Mouse (Mus musculus): Measurements from ENCODE around the gene Tcea3.
A peak's percentile ranks its signal among the peaks of the same experiment; 100 is the strongest.

Tcea3 gene

DNA sequence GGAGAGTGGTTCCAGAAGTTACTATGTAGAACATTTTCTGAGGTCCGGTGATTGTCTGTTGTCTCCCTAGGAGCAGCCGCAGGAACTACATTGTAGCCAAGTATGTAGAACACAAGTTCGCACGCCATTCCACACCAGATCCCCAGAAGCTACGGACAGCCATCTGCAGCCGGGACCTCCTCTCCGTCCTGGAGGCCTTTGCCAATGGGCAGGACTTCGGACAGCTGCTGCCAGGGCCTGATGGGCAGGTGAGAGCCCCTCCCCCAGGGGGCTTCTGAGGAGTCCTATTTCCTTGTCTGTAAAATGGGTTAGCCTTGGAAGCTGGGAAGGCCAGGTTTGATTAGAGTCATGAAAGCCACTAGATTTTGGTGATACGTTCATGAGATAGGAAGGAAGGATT is 8.4 kb upstream of the Tcea3 start:
- no peak for DNase-seq (ENCODE audit: low spot score)

DNA sequence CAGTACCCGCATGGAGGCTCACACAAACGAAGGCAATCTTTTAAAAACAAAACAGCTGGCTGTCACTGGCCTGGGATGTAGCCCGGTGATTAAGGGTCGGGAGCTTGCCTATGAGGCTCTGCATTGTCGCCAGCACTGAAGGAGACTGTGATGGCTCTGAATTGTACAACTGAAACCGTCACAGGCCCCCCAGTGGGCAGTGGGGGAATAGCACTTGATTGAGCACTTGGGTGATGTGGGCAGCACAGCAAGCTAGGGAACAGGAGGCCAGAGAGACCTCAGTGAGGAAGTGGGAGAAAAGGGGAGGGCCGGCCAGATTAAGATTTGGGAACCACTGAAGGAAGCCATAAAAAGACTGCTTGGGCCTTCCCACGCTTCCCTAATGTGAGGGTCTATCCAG is 7.9 kb upstream of the Tcea3 start:
- peak; percentile 86 for DNase-seq (ENCODE audit: low spot score)

DNA sequence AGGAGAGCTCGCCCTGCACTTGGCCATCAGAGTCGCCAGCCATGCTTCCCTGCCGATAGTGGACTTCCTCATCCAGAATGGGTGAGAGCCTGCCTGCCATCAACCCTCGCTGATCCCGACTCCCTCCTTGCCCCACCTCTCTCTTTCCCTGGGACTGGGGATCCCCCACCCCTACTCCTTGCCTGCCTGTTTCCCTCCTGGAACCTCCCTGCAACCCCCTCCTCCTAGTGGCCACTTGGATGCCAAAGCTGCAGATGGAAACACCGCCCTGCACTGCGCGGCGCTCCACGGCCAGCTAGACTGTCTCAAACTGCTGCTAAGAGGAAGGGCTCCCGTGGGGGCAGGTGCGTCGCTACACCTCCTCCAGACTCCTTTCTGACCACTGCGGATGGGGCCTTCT is 7.4 kb upstream of the Tcea3 start:
- no peak for DNase-seq (ENCODE audit: low spot score)

DNA sequence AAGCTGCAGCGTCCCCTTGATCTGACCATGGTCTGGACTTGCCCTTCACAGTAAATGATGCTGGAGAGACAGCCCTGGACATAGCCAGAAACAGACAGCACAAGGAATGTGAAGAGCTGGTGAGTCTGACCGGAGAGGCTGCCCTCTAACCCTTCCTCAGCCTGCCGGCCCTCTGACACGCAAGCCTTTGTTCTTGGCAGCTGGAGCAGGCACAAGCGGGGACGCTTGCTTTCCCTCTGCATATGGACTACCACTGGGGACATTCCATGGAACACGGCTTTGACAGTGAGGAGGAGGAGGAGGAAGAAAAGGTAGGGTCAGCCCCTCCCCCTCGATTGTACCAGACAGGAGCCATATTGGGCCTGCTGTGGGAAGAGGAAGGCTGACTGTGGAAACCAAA is 6.6 kb upstream of the Tcea3 start:
- DNase-seq (ENCODE audit: low spot score), result no peak

DNA sequence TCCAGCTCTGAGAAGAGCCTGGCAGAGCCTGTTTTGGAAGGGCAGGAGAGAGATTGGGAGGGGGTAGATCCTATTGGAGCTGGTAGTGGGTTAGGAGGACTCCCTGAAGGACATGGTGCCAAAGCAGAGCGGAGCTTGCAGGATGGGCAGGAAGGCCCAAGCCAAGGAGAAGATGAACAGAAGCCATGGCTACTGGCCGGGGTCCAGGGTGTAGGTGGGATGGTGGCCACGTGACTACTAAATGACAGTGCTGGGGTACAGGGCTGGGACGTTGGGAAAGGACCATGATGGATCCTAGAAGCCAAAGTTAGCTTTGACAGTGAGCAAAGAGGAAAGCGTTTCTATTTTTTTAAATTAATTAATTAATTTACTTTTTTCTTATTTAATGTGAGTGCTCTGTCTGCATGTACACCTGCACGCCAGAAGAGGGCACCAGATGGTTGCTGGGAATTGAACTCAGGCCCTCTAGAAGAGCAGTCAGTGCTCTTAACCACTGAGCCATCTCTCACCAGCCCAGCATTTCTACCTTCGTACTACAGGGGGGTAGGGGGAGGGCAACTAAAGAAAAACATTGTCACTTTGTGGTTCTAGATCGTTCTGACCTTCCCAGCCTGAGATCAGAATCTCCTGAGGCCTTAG is 5.3 kb upstream of the Tcea3 start:
- DNase-seq (ENCODE audit: low spot score), result no peak

DNA sequence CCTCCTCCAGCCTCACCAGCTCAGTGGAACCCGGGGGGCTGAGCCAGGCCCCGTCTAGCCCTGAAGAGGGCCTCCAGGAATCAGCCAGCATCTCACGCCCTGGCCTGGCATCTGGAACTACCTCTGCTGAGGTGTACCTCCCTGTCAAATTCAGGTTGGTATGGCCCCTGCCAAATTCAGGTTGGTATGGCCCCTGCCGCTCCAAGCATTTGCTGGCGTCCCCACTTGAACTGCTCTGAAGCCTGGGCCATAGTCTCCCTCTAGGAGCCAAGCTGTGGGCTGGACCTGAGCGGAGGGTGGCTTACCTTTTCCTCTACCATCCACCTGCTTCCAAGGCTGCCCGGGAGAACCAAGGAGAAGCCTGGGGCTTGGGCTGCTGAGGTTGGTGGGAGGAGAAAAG is 4.8 kb upstream of the Tcea3 start:
- DNase-seq (ENCODE audit: low spot score), result no peak

DNA sequence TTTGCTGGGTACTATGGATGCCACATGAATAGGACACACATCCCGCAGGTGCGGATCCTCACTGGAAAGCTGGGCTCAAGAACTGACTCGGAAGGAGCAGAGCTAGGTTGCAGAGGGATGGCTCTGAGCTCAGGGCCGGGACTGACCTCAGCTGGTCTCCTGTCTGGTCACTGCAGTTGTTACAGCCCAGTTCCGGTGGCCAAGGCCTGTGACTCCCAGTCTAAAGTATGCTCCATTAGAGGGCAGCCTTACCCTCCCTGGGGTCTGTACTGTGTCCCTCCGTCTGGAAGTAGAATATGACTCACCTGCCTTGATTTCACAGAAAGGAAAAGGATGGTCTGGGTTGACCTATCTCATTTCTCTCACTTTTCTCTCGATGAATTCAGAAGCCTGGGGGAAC is 3.3 kb upstream of the Tcea3 start:
- DNase-seq (ENCODE audit: low spot score), result no peak

DNA sequence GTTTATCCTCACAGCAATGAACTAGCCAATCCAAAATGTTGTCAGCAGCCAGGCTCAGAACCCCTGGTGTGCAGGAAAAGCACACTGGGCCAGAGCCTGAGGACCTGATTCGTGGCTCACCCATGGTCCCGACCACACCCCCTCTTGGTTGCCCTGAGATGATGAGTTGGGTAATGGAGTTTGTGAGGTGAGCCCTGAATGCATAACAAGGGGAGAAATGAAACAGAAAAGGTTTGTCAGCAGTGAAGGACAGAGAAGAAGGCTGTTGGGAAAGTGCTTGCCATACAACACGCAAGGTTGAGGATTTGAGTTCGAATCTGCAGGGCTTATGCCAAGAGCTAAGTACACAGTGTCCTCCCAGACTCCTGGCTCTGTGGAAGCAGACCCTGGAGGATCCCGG is 1.8 kb upstream of the Tcea3 start:
- no peak for DNase-seq (ENCODE audit: low spot score)

DNA sequence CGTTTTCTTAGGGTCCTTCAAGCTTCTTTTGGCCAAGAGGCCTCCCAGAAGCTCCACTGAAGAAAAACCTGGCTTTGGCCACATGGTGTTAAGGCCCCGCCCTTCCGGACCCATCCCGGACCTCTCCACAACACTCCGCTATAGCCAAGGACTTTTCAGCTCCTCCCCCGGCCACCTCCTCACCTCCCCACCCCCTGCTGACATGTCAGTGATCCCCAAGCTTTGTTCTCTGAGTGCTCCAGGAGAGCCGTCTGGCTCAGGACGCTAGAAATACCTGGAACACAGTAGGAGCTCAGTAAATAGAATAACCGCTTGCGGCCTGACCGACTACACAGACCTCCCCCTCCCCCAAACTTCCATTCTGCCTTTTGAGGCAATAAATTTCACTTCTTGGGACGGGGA is 960 bp upstream of the Tcea3 start:
- DNase-seq (ENCODE audit: low spot score), result no peak

DNA sequence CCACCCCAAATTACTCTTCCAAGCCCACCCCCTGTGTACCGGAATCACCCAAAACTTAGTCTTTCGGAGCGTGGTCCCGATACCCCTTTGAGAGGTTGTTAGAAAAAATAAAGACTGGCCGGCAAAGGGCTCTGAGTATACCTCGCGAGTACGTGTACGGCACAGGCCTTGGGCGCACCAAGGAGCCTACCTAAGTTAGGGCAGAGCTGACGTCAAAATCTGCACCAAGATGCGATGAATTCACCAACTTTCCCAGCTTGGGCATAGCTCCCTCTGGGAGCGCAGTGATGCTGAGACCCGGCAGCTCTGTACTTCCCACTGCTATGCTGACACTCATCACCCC is 172 bp upstream of the Tcea3 start:
- peak; percentile 28 for DNase-seq (ENCODE audit: low spot score)

DNA sequence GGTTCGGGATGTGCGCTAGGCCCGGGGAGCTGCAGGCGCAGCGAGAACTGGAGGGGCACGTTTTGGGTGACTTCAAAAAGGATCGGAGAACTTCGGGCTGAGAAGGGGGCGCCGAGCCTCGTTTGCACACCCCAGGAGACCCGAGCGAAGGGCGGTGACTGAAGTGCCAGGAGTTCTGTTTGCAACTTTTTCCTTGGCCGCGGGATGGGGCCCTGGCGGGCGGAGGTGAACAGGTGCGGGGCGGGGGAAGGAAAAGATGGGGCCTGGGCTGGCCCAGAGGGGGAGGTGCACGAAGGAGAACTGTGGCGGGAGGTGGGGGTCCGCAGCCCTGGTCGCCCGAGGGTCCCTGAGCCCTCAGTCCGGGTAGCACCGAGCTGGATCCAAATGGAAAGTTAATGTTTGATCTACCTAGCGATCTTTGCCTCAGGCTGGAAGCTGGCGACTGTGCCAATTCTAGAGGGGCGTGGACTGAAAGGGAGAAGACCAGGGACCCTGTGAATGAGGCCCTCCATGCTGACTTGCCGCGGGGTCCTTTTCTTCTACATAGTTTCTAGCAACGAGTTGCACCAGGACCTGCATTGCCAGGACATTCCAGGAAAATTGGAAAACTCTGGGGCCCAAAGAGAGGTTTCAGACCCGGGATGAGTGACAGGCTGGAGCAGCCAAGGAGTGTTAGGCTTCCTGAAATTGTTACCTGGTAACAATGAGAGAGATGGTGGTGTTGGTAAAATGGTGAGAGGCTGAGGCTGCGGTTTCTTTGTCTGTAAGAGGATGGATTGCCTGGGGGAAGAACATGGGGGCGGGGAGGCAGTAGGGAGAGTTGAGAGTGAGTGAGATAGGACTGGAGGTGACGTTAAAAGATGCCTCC is 1.2 kb downstream of the Tcea3 start:
- no peak for DNase-seq (ENCODE audit: low spot score)

DNA sequence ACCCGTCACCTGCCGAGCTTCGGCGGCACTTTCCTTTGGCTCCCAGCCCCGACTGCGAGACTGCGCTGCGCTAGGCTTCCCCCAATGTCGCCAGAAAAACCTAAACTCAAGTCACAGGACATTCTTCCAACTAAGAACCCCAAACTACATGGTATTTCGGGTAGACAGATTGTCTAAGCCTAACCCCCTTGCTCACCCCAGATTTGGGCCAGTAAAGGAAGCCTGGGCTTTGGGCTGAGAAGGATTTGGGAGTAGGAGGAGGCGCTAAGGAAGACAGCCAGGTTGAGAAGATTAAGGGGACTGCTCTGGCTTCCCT is 1.8 kb downstream of the Tcea3 start:
- no peak for DNase-seq (ENCODE audit: low spot score)

DNA sequence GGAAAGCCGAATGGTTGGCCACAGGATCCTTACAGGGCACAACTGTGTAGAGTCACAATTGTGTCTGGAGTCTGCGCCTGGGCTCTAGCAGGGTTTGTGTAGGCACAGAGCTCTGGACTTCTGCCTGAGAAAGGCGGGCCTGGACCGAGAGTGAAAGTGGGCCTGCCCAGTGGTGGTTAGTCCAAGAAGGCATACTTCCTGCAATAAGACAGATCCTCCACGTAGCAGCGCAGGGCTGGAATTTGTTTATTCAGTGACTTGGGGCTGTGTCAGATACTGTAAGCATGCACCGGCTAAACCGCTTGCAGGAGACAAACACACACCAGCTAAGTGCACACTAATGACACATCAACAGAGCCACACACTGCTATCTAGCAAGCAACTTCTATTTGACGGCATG is 2.3 kb downstream of the Tcea3 start:
- DNase-seq (ENCODE audit: low spot score), result peak; percentile 37

DNA sequence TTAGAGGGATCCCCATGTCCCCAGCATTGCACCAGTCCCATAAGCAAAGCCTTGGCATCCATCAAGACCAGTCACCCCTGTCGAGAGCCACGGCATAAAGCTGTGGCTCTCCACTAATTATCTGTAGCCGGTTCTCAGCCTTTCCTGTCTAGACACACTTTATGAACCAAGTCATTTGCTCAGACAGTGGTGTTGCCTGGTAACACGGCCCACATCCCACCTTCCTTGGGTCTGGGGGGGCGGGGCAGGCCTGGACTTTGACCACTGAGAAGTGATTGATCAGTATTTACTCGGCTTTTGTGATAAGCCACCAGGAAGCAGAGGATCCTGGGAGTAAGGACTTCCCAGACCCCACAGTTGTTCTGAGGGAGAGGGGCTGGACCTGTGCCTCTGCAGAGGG is 8.4 kb downstream of the Tcea3 start:
- no peak for DNase-seq (ENCODE audit: low spot score)

DNA sequence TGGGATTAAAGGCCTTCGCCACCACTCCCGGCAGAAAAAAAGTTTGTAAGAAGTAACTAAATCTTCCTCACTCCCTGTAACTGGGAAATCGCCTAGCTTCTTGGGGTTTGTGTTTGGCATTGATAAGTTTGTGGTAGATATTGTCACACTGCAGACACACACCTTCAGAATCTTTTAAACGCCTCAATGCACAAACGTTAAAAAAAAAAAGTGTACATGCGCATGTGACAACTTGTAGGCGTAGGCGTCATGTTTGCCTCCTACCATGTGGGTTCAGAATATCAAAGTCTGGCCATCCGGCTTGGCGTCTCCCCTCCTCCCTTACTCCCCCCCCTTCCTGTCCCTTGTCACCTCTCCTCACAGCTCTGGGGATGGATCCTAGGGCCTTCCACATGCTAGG is 9.2 kb downstream of the Tcea3 start:
- DNase-seq (ENCODE audit: low spot score), result no peak

DNA sequence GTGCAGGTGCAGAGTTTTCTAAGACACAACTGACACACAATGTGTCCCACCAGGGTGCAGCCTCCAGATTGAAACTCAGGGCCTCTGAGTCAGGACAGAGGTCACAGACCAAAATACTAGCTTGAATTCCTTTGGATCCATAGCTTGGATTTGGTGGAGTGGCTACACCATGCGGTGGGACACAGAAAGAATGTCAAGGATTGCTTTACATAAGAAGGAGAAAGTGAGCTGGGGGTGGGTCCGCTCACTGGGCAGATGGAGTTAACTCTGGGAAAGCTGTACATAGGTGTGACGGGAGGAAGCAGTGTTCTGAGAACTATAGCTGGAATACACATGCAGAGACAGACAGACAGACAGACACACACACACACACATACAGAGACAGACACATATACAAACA is 12.4 kb downstream of the Tcea3 start:
- no peak for DNase-seq (ENCODE audit: low spot score)

DNA sequence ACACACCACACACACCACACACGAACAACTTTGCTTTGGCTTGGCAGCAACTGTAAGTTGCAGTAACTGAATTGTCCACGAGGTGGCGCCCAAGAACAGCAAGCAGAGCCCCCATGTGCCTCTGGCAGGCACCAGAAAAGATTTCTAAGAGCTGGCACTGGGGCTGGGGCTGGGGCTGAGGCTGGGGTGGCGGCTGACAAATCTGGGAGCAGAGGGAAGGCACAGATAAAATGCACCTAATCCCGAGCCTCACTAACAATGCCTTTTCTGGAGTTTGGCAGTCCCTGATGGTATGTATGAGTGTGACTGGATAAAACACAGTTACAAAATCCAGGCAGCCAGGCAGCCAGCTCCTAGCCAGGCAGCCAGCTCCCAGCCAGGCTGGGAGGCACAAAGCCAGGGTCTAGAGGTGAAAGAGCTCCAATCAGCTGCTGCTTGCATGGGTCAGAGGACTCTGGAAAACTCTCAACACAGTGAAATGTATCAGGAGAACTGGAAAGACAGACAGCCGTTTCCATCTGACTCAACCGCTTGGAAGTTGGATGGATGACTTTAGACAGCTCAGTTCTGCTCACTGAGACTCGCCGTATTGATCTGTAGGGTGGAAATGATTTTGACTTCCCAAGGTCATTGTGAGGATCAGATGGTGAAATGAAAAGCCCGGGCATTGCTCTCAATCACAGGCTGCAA is 13.1 kb downstream of the Tcea3 start:
- peak; percentile 86 for DNase-seq (ENCODE audit: low spot score)

DNA sequence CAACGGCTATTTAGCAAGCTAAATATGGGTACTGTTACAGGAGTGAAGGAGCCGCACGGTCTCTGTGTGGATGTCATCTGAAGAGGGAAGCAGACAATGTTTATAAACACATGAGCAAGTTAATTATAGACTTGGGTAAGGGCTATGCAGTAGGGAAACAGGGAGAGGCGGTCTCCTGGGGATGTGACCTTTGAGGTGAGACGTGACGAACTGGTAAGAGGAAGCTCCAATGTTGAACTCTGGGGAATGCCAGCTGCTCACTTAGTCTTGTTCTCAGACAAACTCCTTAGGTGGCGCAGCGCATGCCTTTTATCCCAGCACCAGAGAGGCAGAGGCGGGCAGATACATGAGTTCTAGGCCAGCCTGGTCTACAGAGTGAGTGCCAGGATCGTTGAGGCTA is 14.4 kb downstream of the Tcea3 start:
- no peak for DNase-seq (ENCODE audit: low spot score)

DNA sequence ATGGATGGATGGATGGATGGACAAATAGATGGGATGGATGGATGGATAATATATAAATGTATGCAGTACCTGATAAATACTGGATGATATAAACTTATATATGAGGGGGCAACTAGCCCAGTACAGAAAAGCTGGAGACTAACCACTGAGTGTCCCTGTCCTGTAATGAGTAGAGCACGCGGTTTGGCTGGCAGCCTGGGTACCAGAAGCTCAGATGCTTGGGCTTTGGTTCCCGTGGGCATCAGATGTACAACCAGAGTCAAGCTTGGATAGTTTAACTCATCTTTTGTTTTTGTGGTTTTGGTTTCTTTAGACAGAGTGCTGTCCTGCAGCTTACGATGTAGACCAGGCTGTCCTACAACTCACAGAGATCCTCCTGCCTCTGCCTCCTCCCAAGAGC is 16.0 kb downstream of the Tcea3 start:
- DNase-seq (ENCODE audit: low spot score), result no peak

DNA sequence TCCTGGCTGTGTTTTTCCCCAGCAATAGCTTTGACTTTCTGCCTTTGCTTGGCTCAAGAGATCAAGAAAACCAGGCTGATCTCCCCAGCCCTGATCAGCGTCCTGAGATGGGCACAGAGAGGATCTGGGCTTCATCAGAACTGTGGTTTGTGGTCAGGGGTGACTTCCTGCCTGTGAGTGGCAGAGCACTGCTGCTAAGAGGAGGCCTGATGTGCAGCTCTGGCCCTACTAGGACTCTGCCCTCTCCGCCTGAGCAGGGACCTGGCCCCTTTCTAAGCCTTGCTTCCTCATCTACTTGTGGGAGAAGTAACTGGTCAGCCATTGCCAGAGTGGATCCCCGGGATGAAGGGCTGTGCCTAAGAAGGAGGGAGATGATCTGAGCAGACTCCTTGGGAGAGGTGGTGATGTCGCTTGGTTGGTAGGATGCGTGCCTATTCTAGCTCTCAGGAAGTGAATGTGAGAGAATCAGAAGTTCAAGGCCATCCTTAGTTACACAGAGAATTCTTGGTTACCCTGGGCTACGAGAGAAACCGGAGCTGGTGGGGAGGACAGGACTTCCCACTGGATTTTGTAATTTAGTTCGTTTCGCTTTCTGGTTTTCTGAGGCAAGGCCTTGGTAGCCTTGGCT is 19.3 kb downstream of the Tcea3 start:
- DNase-seq (ENCODE audit: low spot score), result no peak

DNA sequence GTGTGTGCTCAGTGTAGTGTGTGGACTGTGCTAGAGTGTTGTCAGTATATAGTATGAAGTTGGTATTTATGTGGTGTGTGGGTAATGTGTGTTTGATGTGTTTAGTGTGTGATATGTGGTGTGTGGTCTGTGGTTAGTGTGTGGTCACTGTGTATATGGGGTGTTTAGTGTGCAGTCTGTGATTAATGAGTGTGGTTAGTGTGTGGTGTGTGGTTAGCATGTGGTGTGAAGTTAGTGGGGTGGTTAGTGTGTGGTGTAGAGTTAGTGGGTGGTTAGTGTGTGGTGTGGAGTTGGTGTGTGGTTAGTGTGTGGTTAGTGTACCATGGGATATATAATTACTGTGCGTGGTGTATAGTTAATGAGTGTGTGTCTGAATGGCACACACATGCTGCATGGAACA is 21.4 kb downstream of the Tcea3 start:
- DNase-seq (ENCODE audit: low spot score), result no peak

DNA sequence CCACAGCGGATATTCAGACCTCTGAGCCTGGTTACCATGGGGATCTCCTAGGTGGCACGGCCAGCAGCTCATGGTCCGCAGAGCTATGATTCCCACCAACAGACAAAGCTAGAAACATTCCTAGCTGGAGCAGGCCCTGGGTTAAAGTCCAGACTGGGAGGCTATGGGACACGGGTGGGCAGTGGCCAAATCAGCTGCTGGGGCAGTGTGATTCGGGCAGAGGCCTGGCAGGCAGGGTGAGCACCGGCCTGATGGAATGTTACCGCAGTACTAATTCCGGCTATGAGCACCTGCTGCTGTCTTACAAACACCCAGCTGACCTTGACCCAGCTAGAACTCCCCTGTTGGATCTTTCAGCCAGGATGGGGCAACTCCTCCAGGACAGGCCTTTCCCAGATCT is 23.1 kb downstream of the Tcea3 start:
- no peak for DNase-seq (ENCODE audit: low spot score)

DNA sequence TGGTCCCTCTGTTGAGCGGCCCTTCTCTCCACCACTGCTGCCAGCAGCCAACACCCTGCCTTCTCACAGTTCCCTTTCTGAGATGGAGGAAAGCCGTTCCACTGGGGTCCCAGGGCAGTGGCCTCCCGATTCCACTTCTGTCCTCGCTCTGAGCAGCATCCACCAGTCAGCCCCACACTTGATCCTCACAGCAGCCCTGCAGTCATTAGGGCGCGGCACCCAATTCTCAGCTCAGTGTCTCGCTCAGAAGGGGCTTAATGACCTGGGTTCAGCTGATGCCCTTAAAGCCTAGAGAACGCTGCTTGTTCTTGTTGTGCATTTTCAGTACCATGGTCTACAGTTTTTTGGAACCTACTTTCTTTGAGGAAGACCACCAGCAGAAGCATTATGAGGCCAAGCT is 33.6 kb downstream of the Tcea3 start:
- DNase-seq (ENCODE audit: low spot score), result no peak

Measured in MN1 (cell line).